29 mouse cellular contexts compared by ENCODE assay signal in genomic region chr2:154367510-154367909, GRCm38 (mm10).
"Had no signal": no experiment of that assay in that cellular context is flagged by ENCODE, and none has a peak within 500 bp of the region (broad histone marks: within the 10 kb centered on the region; RNA-seq: fewer than 3 reads in every experiment).

No protein-coding gene starts in this region.

- DNase-seq: left cerebral cortex, postnatal 4 days; liver; liver, embryonic 13.5 days; liver, postnatal 0 days; lung, adult 18-20 months; lung, adult 2 months; lung, embryonic 14.5 days; lung, postnatal 10 days; lung, postnatal 14 days; lung, postnatal 36 days; lung, postnatal 4 days; midbrain, embryonic 14.5 days had no signal

- H3K27me3 ChIP-seq: limb, embryonic 12.5 days; limb, embryonic 13.5 days; limb, embryonic 15.5 days; liver, embryonic 12.5 days; liver, embryonic 13.5 days; liver, embryonic 15.5 days; lung, embryonic 15.5 days; megakaryocyte, embryonic 14.5 days; midbrain, embryonic 12.5 days; midbrain, embryonic 13.5 days; midbrain, embryonic 15.5 days had no signal

- H3K27ac ChIP-seq: limb, embryonic 10.5 days; limb, embryonic 12.5 days; limb, embryonic 13.5 days; limb, embryonic 15.5 days; liver, embryonic 12.5 days; liver, embryonic 13.5 days; liver, embryonic 14.5 days; liver, embryonic 15.5 days; lung, embryonic 15.5 days; macrophage; midbrain, embryonic 10.5 days; midbrain, embryonic 12.5 days; midbrain, embryonic 13.5 days; midbrain, embryonic 15.5 days had no signal

- H3K4me1 ChIP-seq: limb, embryonic 10.5 days; limb, embryonic 12.5 days; limb, embryonic 13.5 days; limb, embryonic 15.5 days; liver, embryonic 12.5 days had no signal

- H3K4me3 ChIP-seq: limb, embryonic 10.5 days; limb, embryonic 12.5 days; limb, embryonic 13.5 days; limb, embryonic 15.5 days; liver, embryonic 12.5 days; liver, embryonic 13.5 days; liver, embryonic 15.5 days; lung, embryonic 15.5 days; megakaryocyte, embryonic 14.5 days; midbrain, embryonic 10.5 days; midbrain, embryonic 12.5 days; midbrain, embryonic 13.5 days; midbrain, embryonic 15.5 days; myocyte had no signal

- ATAC-seq: liver, embryonic 12.5 days; liver, postnatal 0 days; lung, postnatal 0 days; midbrain, embryonic 13.5 days; midbrain, embryonic 15.5 days; midbrain, embryonic 16.5 days had no signal
